ENCODE assay signal across 9 mouse cellular contexts in the genomic region with DNA sequence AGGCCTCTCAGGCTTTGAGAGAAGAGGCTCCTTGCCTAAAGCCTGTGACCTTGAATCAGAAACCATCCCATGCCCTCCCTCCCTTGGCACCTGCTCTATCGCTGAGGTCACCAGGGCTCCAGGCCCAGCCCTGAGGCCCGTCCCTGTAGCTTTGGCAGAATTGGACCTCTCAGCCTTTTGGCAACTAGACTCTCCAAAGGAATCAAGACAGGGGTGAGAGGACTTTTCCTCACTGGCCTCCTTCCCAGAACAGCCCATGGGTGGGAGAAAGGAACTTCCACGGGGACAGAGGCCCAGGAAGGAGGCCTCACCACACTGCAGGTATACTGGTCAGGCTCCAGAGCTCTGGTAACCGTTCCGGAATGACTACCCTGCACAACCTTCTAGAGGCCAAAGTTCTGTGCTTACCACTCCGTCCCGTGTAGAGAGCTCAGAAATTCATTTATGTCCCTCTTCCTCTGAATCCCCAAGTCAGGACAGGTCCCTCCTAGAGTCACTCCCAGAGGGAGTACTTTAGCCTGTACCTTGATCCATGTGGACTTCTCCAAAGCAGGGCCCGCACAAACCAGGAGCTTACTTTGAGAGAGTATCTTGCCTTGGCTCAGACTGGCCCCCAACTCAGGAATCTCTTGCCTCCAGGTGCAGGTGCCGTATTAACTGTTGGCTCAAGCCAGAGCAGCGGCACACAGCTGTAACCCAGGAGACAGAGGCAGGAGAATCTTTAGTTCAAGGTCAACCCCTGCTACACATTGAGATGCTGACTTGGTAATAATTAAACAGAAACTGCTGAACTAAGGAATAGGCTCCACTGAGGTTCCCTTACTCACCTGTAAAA. TPM values are rescaled to one million over a fixed set of nuclear protein-coding genes. Genes with fewer than 3 reads are reported as not detected.
DNase-seq lines count a peak whose midpoint lies in the region; ATAC-seq and TF ChIP-seq lines count a peak whose summit lies in the region.
"Had no signal": no experiment of that assay in that cellular context is flagged by ENCODE, and none has a peak within 500 bp of the region (broad histone marks: within the 10 kb centered on the region; RNA-seq: fewer than 3 reads in every experiment).

No protein-coding gene starts in this region.

- no peak for TF ChIP-seq CTCF in cerebellum, adult 2 months (IDR thresholded peaks at IDR 0.05; ENCODE audit: borderline replicate concordance, insufficient read depth, low read depth, low read length)
- TF ChIP-seq CTCF in heart, adult 2 months (IDR thresholded peaks at IDR 0.05), result no peak
- no peak for TF ChIP-seq CTCF in kidney, adult 2 months (conservative IDR thresholded peaks at IDR 0.05; ENCODE audit: insufficient read depth, insufficient read length, low read depth, low read length)

- no peak for ATAC-seq in neural tube, embryonic 13.5 days (ENCODE audit: low read depth)
- ATAC-seq in inflammation-experienced regulatory T-cells, adult 6 months, result no peak

- no peak overlapping the region for H3K27ac ChIP-seq in cerebellum, adult 2 months (ENCODE audit: insufficient read depth, low read length)
- H3K27ac ChIP-seq in heart, adult 2 months, result peak overlapping the region; percentile 94
- H3K27ac ChIP-seq in kidney, adult 2 months (ENCODE audit: insufficient read depth, low read depth, low read length), result peak overlapping the region; percentile 100
- H3K27ac ChIP-seq in neural tube, embryonic 13.5 days (replicated peaks), result no peak overlapping the region

- peak; percentile 36; the same call in 1 of the 2 replicates for TF ChIP-seq EP300 in heart, adult 2 months (IDR thresholded peaks at IDR 0.05; ENCODE audit: insufficient read depth, low read depth, low read length)

- H3K79me2 ChIP-seq in heart, adult 2 months (replicated peaks; ENCODE audit: control insufficient read depth, insufficient read depth, low read length), result no peaks in the 10 kb centered on the region; the same call in 1 of the 2 replicates

- H3K9ac ChIP-seq in heart, adult 2 months (ENCODE audit: low read depth, low read length), result peak overlapping the region; percentile 1
- H3K9ac ChIP-seq in neural tube, embryonic 13.5 days, result no peak overlapping the region

- TF ChIP-seq POLR2A in cerebellum, adult 2 months (IDR thresholded peaks at IDR 0.05; ENCODE audit: borderline replicate concordance, insufficient read depth, low read length), result no peak
- no peak for TF ChIP-seq POLR2A in heart, adult 2 months (IDR thresholded peaks at IDR 0.05; ENCODE audit: insufficient read depth, low read depth, low read length)
- TF ChIP-seq POLR2A in kidney, adult 2 months (IDR thresholded peaks at IDR 0.05; ENCODE audit: low read depth, low read length), result no peak

- intact Hi-C loops in heart, adult 2 months (cut with DNase I), result no loop called here

- H3K4me3 ChIP-seq in cerebellum, adult 2 months (replicated peaks; ENCODE audit: insufficient read depth, low read depth, low read length), result no peak overlapping the region
- peak overlapping the region; percentile 45 for H3K4me3 ChIP-seq in heart, adult 2 months
- H3K4me3 ChIP-seq in kidney, adult 2 months (ENCODE audit: insufficient read depth, low read depth, low read length), result peak overlapping the region; percentile 23
- peak overlapping the region; percentile 51 for H3K4me3 ChIP-seq in neural tube, embryonic 13.5 days

- peak; percentile 63 to 75 for DNase-seq in adrenal gland, adult (ENCODE audit: inconsistent age in 2 of 2, low spot score in 1 of 2)
- DNase-seq in adrenal gland, postnatal 4 days (ENCODE audit: low spot score in 2 of 2), result no peak
- peak; percentile 50 to 63 for DNase-seq in cerebellum, adult 2 months
- peak; percentile 64 to 83 for DNase-seq in heart, adult 2 months
- peak; percentile 85 for DNase-seq in kidney, adult 2 months
- DNase-seq in thymus, postnatal 14 days, result no peak

- peak overlapping the region; percentile 84 for H3K4me2 ChIP-seq in neural tube, embryonic 13.5 days

- H3K27me3 ChIP-seq in cerebellum, adult 2 months (ENCODE audit: control insufficient read depth, insufficient read depth, low read length), result no peaks in the 10 kb centered on the region
- H3K27me3 ChIP-seq in heart, adult 2 months (ENCODE audit: control insufficient read depth, insufficient read depth, low read length), result peaks cover 3% of the 10 kb centered on the region; the same call in 1 of the 2 replicates
- H3K27me3 ChIP-seq in kidney, adult 2 months (replicated peaks; ENCODE audit: control insufficient read depth, insufficient read depth, low read length), result no peaks in the 10 kb centered on the region
- peaks cover 54% of the 10 kb centered on the region for H3K27me3 ChIP-seq in neural tube, embryonic 13.5 days

- 48% methylated on average over 10 of the region's 10 CpGs for WGBS in cerebellum, adult 2 months
- 49% methylated on average over 10 of the region's 10 CpGs for WGBS in heart, adult 2 months
- 37% methylated on average over 10 of the region's 10 CpGs for WGBS in kidney, adult 2 months
- 77% methylated on average over 10 of the region's 10 CpGs for WGBS in neural tube, embryonic 13.5 days

- H3K4me1 ChIP-seq in cerebellum, adult 2 months (ENCODE audit: control insufficient read depth, insufficient read depth, low read length), result peaks cover 24% of the 10 kb centered on the region
- H3K4me1 ChIP-seq in heart, adult 2 months (ENCODE audit: control insufficient read depth, insufficient read depth, low read length), result no peaks in the 10 kb centered on the region
- peaks cover 18% of the 10 kb centered on the region; the same call in 1 of the 2 replicates for H3K4me1 ChIP-seq in kidney, adult 2 months (ENCODE audit: control insufficient read depth, insufficient read depth, low read length)
- H3K4me1 ChIP-seq in neural tube, embryonic 13.5 days (replicated peaks), result peaks cover 32% of the 10 kb centered on the region

- H3K36me3 ChIP-seq in heart, adult 2 months (ENCODE audit: control insufficient read depth, insufficient read depth, low read length), result no peaks in the 10 kb centered on the region
- H3K36me3 ChIP-seq in kidney, adult 2 months (ENCODE audit: control insufficient read depth, insufficient read depth, low read length), result no peaks in the 10 kb centered on the region
- H3K36me3 ChIP-seq in neural tube, embryonic 13.5 days, result no peaks in the 10 kb centered on the region

- no peaks in the 10 kb centered on the region for H3K9me3 ChIP-seq in neural tube, embryonic 13.5 days

RNA-seq across cellular contexts. Expression of gene Fabp3, which starts 1.4 kb away (rescaled TPM):
- total RNA-seq in adrenal gland, postnatal 4 days (2021), result 10 to 100 TPM; 27.0 to 37.9 TPM
- 196 and 220 TPM in 2 replicates for polyA plus RNA-seq in cerebellum, adult 2 months (2012; rRNA removed)
- 1,000 to 10,000 TPM; 5,566 to 6,234 TPM for total RNA-seq in heart, adult 2 months (2021)
- 6,657 and 8,958 TPM in 2 replicates for polyA plus RNA-seq in heart, adult 2 months (2012; rRNA removed)
- polyA plus RNA-seq in kidney, adult 2 months (2012; rRNA removed), result 235 and 321 TPM in 2 replicates
- polyA plus RNA-seq in neural tube, embryonic 13.5 days (2015; fragmentation: Nextera tagmentation; extraction: Ambion mirVana), result 136 and 150 TPM in 2 replicates
- polyA plus RNA-seq in inflammation-experienced regulatory T-cells, adult 6 months (2017; shearing (Covaris generic)), result 1 to 10 TPM in 1 of 3 experiments, not detected in 2; 1.6 TPM
- total RNA-seq: common myeloid progenitor, adult 5-6 weeks had no signal

RNA-seq across cellular contexts. Expression of gene Gm10570, which starts 1.5 kb away (rescaled TPM):
- total RNA-seq in adrenal gland, postnatal 4 days (2021), result not detected
- polyA plus RNA-seq in cerebellum, adult 2 months (2012; rRNA removed), result 1.6 and 1.7 TPM in 2 replicates
- not detected for total RNA-seq in heart, adult 2 months (2021)
- polyA plus RNA-seq in heart, adult 2 months (2012; rRNA removed), result 0.27 and 0.73 TPM in 2 replicates
- 0.25 and 0.62 TPM in 2 replicates for polyA plus RNA-seq in kidney, adult 2 months (2012; rRNA removed)
- polyA plus RNA-seq in neural tube, embryonic 13.5 days (2015; fragmentation: Nextera tagmentation; extraction: Ambion mirVana), result 0.71 TPM in 1 of 2 replicates, not detected in the other
- not detected for polyA plus RNA-seq in inflammation-experienced regulatory T-cells, adult 6 months (2017; shearing (Covaris generic))
- total RNA-seq: common myeloid progenitor, adult 5-6 weeks had no signal

RNA-seq across cellular contexts. Expression of gene Serinc2, which starts 28.0 kb away (rescaled TPM):
- 1 to 10 TPM; 2.5 to 4.2 TPM for total RNA-seq in adrenal gland, postnatal 4 days (2021)
- 39.6 and 46.5 TPM in 2 replicates for polyA plus RNA-seq in cerebellum, adult 2 months (2012; rRNA removed)
- 1 to 10 TPM; 1.8 to 2.8 TPM for total RNA-seq in heart, adult 2 months (2021)
- 1.4 and 1.8 TPM in 2 replicates for polyA plus RNA-seq in heart, adult 2 months (2012; rRNA removed)
- polyA plus RNA-seq in kidney, adult 2 months (2012; rRNA removed), result 54.8 and 77.5 TPM in 2 replicates
- 53.5 and 60.1 TPM in 2 replicates for polyA plus RNA-seq in neural tube, embryonic 13.5 days (2015; fragmentation: Nextera tagmentation; extraction: Ambion mirVana)
- polyA plus RNA-seq in inflammation-experienced regulatory T-cells, adult 6 months (2017; shearing (Covaris generic)), result under 1 TPM in 2 of 3 experiments, not detected in 1; 0.39 to 0.75 TPM
- total RNA-seq: common myeloid progenitor, adult 5-6 weeks had no signal

RNA-seq across cellular contexts. Expression of gene Zcchc17, which starts 52.7 kb away (rescaled TPM):
- total RNA-seq in adrenal gland, postnatal 4 days (2021), result 10 to 100 TPM; 32.3 to 34.9 TPM
- polyA plus RNA-seq in cerebellum, adult 2 months (2012; rRNA removed), result 87.9 and 89.6 TPM in 2 replicates
- 10 to 100 TPM; 25.8 to 30.7 TPM for total RNA-seq in heart, adult 2 months (2021)
- 15.0 and 25.6 TPM in 2 replicates for polyA plus RNA-seq in heart, adult 2 months (2012; rRNA removed)
- 21.1 and 22.7 TPM in 2 replicates for polyA plus RNA-seq in kidney, adult 2 months (2012; rRNA removed)
- polyA plus RNA-seq in neural tube, embryonic 13.5 days (2015; fragmentation: Nextera tagmentation; extraction: Ambion mirVana), result 90.3 and 94.1 TPM in 2 replicates
- polyA plus RNA-seq in inflammation-experienced regulatory T-cells, adult 6 months (2017; shearing (Covaris generic)), result 10 to 100 TPM; 69.3 to 84.5 (median 79.9) TPM

RNA-seq across cellular contexts. Expression of gene Snrnp40, which starts 52.9 kb away (rescaled TPM):
- total RNA-seq in adrenal gland, postnatal 4 days (2021), result 10 to 100 TPM; 56.5 to 61.0 TPM
- 35.7 and 39.5 TPM in 2 replicates for polyA plus RNA-seq in cerebellum, adult 2 months (2012; rRNA removed)
- 10 to 100 TPM; 14.5 to 14.9 TPM for total RNA-seq in heart, adult 2 months (2021)
- 15.7 and 22.6 TPM in 2 replicates for polyA plus RNA-seq in heart, adult 2 months (2012; rRNA removed)
- polyA plus RNA-seq in kidney, adult 2 months (2012; rRNA removed), result 22.1 and 23.2 TPM in 2 replicates
- polyA plus RNA-seq in neural tube, embryonic 13.5 days (2015; fragmentation: Nextera tagmentation; extraction: Ambion mirVana), result 107 and 112 TPM in 2 replicates
- 10 to 100 TPM; 53.6 to 63.4 (median 62.1) TPM for polyA plus RNA-seq in inflammation-experienced regulatory T-cells, adult 6 months (2017; shearing (Covaris generic))

Comparison
In these comparisons a context has a peak if more than half of its experiments do, and no peak if none do; other contexts are left out.
1. DNase-seq: peak in adrenal gland, adult (2 of 2), cerebellum, adult 2 months (2 of 2), heart, adult 2 months (2 of 2) and kidney, adult 2 months (single experiment); none in adrenal gland, postnatal 4 days (0 of 2) and thymus, postnatal 14 days (single experiment).
2. H3K27ac ChIP-seq: peak in heart, adult 2 months (single experiment) and kidney, adult 2 months (single experiment); none in cerebellum, adult 2 months (single experiment) and neural tube, embryonic 13.5 days (single experiment).
3. RNA of gene Fabp3, which starts 1.4 kb away (polyA plus RNA-seq): 6,657 to 8,958 TPM in heart, adult 2 months, 235 to 321 TPM in kidney, adult 2 months, 196 to 220 TPM in cerebellum, adult 2 months and 136 to 150 TPM in neural tube, embryonic 13.5 days; 1.6 TPM in inflammation-experienced regulatory T-cells, adult 6 months; every median in the first group is over 10 times any median in the second.
4. RNA of gene Serinc2, which starts 28.0 kb away (polyA plus RNA-seq): 54.8 to 77.5 TPM in kidney, adult 2 months, 53.5 to 60.1 TPM in neural tube, embryonic 13.5 days and 39.6 to 46.5 TPM in cerebellum, adult 2 months; 1.4 to 1.8 TPM in heart, adult 2 months and 0.39 to 0.75 TPM in inflammation-experienced regulatory T-cells, adult 6 months; every median in the first group is over 10 times any median in the second.